Mouse (Mus musculus): ENCODE results near the gene Entpd6.

Entpd6 gene

GRCm38 (mm10) chr2:150787234-150787771 lies 38.5 kb downstream of the Entpd6 start:
- DNase-seq, result peak; percentile 16

GRCm38 (mm10) chr2:150788768-150789550 lies 40.1 kb downstream of the Entpd6 start:
- no peak for DNase-seq

DNA sequence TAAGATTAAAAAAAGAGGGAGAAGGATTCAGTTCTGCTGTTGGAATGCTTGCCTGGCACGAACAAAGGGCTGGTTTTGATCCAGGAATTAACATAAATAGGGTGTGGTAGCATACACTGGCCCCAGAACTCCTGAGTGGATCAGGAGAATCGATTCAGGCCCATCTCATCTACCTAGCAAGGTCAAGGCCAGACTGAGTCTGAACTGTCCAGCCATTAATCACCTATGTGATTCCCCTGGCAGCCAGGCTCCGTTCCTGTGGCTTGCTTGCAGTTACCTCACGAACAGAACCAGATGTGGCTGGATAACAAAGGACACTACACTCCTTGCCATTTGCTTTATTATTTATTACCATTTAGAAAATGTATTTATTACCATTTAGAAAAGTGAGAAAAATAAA lies 44.5 kb downstream of the Entpd6 start:
- no peak for DNase-seq

DNA sequence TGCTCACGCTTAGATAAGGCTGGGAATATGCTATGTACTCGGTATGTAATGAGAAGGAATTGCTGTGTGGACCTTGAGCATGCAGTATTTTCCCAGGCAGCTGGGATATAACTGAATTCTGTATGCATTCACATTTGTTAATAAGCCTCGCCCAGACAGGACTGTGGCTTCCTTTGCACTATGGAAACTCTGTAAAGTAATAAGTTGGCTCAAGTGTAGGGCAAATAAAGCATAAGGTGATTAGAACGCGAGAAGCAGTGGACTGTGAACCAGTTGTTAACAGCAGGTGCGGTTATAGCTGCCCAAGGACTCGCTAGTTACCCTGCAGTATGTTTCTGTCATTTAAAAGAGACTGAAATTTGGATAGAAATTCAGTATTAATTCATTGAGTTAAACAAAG lies 49.2 kb downstream of the Entpd6 start:
- no peak for DNase-seq

GRCm38 (mm10) chr2:150800616-150801015 lies 51.8 kb downstream of the Entpd6 start:
- no peak for DNase-seq

DNA sequence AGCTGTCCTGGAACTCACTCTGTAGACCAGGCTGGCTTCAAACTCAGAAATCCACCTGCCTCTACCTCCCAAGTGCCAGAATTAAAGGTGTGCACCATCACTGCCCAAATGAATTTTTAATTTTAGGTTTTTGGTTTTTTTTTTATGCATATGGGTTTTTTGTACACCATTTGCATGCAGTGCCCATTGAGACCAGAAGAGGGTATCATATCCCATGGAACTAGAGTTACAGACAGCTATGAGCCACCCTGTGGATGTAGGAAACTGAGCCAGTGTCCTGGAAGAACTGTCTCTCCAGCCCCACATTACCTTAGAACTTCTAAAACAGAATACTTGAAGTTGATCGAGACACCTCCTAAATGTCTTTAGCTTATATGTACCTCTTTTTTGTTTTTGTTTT lies 54.2 kb downstream of the Entpd6 start:
- peak; percentile 17 for DNase-seq

DNA sequence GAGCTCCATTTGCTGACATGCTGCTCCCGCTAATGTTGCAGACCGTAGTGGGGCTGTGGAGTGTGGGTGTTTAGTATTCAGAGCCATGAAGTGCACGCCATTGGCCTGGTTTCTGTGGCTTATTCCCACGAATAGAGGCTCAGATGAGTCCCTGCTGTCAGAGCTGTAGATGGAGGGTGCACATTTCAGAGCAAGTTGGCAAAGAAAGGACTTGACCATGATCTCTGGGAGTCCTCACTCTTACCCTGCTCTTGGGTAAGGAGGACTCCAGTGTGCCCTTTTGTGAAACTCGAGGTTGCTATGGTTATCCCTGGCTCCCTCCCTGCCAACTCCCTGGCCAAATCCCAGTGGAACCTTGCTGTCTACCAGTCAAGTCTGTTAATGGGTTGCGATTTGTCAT lies 59.5 kb downstream of the Entpd6 start:
- no peak for DNase-seq

GRCm38 (mm10) chr2:150808812-150809211 lies 60.0 kb downstream of the Entpd6 start:
- no peak for DNase-seq

- DNase-seq, result no peak
These were observed 61.8 kb downstream of the Entpd6 start for GRCm38 (mm10) chr2:150810603-150811002.

DNA sequence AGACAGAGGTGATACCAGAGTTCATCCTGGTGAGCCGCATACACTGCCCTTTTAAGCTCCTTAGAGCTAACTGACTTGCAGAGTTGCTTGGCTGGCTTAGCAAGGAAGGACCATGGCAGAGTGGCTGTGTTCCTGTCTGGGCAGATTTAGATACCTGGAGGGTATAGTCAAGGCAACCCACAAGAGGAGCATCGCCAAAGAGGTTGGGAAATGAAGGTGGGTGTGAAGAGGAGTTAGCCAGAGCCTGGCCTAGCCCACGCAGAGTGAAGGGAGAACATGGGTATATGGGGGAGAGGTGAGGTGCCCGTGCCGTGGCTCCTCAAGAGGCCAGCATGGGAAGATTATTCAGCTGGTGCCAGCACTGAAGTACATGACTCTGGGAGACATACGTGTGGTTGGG lies 64.0 kb downstream of the Entpd6 start:
- DNase-seq, result no peak

DNA sequence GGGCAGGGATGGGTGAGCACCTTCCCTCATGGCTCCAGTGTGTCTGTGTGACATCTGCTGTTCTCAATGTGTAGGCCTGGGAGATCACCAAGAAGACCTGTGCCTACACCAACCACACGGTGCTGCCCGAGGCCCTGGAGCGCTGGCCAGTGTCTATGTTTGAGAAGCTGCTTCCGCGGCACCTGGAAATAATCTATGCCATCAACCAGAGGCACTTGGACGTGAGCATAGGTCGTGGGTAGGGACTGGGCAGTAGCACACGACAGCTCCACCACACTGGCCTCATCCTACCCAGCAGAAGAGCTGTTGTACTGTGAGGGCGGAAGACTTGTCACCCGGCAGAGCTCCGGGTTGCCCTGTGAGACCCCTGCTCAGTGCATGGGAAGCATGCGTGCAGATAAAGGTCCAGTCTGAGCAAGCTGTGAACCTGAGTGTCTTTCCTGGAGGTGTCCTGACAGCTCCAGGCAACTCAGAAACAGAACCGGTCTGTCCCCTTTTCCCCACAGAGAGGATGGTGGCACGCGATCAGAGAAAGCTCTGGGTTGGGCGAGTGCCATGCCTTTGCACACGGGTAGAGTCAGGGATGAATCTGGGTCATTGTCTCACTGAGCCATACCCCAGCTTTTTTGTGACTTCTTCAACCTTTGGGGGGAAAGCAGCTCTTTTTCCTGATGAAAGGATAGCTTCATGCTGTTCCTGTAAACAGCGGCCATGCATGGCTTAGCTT lies 68.0 kb downstream of the Entpd6 start:
- no peak for DNase-seq

DNA sequence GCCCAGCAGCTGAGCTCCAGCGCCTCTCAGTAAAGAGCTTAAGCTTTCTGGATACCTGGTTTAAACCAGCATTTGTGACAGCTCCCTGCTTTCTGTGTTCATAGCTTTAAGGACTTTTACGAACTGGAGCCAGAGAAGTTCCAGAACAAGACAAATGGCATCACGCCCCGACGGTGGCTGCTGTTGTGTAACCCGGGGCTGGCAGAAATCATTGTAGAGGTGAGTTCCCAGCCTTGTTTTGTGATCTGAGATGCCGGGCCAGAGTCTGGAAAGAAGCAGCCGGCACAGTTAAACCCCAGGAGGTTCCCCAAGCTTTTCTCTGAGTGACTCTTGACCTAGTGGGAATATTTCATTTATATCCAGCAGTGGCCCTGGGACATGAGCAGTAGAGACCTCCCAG lies 69.9 kb downstream of the Entpd6 start:
- DNase-seq, result no peak

GRCm38 (mm10) chr2:150820720-150821119 lies 71.9 kb downstream of the Entpd6 start:
- no peak for DNase-seq
